Mouse (Mus musculus) natural killer cell, adult 2 months (primary cell): Measurements from ENCODE around the gene Zan.
A peak's percentile ranks its signal among the peaks of the same experiment; 100 is the strongest.

Experiments used
- DNase-seq, 2 experiments: peaks; one replicate each; pipeline ENCODE4 v3.0.0; 2022; ENCODE audit warnings: low spot score in 2 of 2

The Zan gene

GRCm38 (mm10) chr5:137414253-137414652 is 62.6 kb downstream of the Zan start:
- no peak for DNase-seq

GRCm38 (mm10) chr5:137411235-137411634 is 65.6 kb downstream of the Zan start:
- DNase-seq = no peak

GRCm38 (mm10) chr5:137410549-137410948 is 66.3 kb downstream of the Zan start:
- no peak for DNase-seq

GRCm38 (mm10) chr5:137410066-137410465 is 66.8 kb downstream of the Zan start:
- DNase-seq = no peak

- DNase-seq = no peak
Measured at GRCm38 (mm10) chr5:137409451-137409850, 67.4 kb downstream of the Zan start.

GRCm38 (mm10) chr5:137404081-137404480 is 72.8 kb downstream of the Zan start:
- DNase-seq = no peak

GRCm38 (mm10) chr5:137394456-137394855 is 82.4 kb downstream of the Zan start:
- DNase-seq = no peak

GRCm38 (mm10) chr5:137391641-137392040 is 85.2 kb downstream of the Zan start:
- no peak for DNase-seq

GRCm38 (mm10) chr5:137386712-137387111 is 90.2 kb downstream of the Zan start:
- DNase-seq = no peak

GRCm38 (mm10) chr5:137383441-137383840 is 93.4 kb downstream of the Zan start:
- no peak for DNase-seq

GRCm38 (mm10) chr5:137381152-137381551 is 95.7 kb downstream of the Zan start:
- peak; percentile 42 to 56 for DNase-seq

GRCm38 (mm10) chr5:137377603-137378002 is 99.3 kb downstream of the Zan start:
- no peak for DNase-seq

GRCm38 (mm10) chr5:137377176-137377575 is 99.7 kb downstream of the Zan start:
- no peak for DNase-seq

GRCm38 (mm10) chr5:137376722-137377121 is 100.1 kb downstream of the Zan start:
- DNase-seq = no peak

- no peak for DNase-seq
Measured at GRCm38 (mm10) chr5:137376198-137376597, 100.7 kb downstream of the Zan start.

- no peak for DNase-seq
Measured at GRCm38 (mm10) chr5:137375627-137376026, 101.2 kb downstream of the Zan start.

GRCm38 (mm10) chr5:137374521-137375080 is 102.3 kb downstream of the Zan start:
- DNase-seq = no peak

GRCm38 (mm10) chr5:137373371-137373950 is 103.4 kb downstream of the Zan start:
- no peak for DNase-seq

GRCm38 (mm10) chr5:137369665-137370064 is 107.2 kb downstream of the Zan start:
- DNase-seq = no peak

GRCm38 (mm10) chr5:137358382-137358781 is 118.5 kb downstream of the Zan start:
- DNase-seq = no peak

- DNase-seq = no peak
Measured at GRCm38 (mm10) chr5:137354091-137354490, 122.8 kb downstream of the Zan start.

- no peak for DNase-seq
Measured at GRCm38 (mm10) chr5:137352011-137352975, 124.6 kb downstream of the Zan start.

- DNase-seq = no peak
Measured at GRCm38 (mm10) chr5:137351394-137351793, 125.5 kb downstream of the Zan start.
